Mouse (Mus musculus): Measurements from ENCODE around the gene Xbp1. TPM values are rescaled to one million over a fixed set of nuclear protein-coding genes. Genes with fewer than 3 reads are reported as not detected.

The Xbp1 gene
- polyA plus RNA-seq, 1 experiment: 52.1 TPM

DNA sequence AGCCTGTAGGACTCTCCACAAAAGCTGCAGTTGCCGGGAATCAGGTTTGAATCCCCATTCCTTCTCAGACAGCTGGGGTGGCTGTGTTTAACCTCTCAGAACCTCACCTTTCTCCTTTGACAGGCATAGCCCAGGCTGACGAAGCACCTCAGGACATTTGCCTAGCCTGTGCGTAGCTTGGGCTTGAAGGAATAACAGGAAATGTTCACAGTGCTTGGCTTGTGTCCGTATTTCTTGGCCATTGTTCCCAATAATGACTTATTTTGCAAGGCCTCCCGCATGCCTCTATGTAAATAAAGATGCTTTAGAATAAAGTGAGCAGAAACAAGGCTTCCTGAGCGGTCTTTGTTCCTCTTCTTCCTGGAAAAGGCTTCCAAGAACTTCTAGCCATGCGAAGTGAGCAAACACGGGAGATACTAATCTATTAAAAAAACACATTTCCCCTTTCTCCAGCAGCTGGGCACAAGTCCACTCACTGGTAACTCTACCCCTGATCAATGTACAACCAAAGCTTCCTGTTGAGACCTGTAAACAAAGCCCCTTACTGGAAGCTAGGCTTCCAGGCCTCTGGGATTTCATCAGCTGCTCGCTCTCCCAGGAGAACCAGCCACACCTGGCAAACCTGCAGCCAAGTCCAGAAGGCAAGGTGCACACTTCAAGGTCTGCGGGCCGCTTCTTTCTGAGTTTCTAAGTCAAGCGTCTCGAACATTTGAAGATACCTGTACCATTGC, 21.4 kb upstream of the Xbp1 start:
- WGBS: 60% methylated on average over 13 of the region's 13 CpGs
- Histone ChIP-seq H3K4me3 (replicated peaks; ENCODE audit: control insufficient read depth, low read depth, low read length) (no peak overlapping the region), H3K4me1 (ENCODE audit: control insufficient read depth, insufficient read depth, low read length) (peaks cover 8% of the 10 kb centered on the region), H3K27ac (ENCODE audit: control insufficient read depth, insufficient read depth, low read depth, low read length, poor library complexity) (no peak overlapping the region; the same call in 1 of the 2 replicates)
- no peak for TF ChIP-seq POLR2A (IDR thresholded peaks at IDR 0.05; ENCODE audit: borderline replicate concordance, control insufficient read depth, low read depth, low read length)
- TF ChIP-seq CTCF (IDR thresholded peaks at IDR 0.05; ENCODE audit: control insufficient read depth, insufficient read depth, low read length): no peak

DNA sequence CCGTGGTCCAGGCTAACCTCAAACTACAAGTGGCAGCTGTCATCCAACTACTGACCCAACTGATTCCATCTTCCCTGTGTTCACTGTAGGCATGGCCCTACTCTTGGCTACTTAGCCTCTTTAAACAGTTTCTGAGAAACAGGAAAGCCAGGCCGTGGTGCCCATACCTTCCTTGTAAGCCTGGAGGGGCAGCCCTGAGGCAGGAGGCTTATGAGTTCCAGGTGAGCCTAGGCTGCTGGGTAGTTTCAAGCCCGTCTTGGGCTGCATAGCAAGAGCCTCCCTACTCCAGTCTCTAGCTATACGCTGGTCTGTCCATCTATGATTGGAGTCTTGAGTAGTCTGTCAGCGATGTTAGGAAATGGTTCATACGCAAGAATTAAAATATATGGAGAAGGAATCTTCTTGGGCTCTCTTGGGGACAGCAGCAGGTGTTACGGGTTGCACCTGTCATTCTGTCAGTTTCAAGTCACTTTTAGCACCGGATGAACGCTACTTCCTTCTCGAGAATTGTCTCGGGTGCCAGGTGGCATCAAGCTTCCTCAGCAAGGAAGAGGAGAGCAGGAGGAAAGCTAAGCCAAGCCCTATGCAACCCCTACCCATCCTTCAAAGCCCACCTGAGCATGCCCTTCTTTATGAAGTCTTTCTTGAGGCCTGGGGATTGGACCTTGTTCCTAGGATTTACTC, 20.4 kb upstream of the Xbp1 start:
- peak overlapping the region; percentile 24 for H3K27ac ChIP-seq (ENCODE audit: control insufficient read depth, insufficient read depth, low read depth, low read length, poor library complexity)
- TF ChIP-seq POLR2A (IDR thresholded peaks at IDR 0.05; ENCODE audit: borderline replicate concordance, control insufficient read depth, low read depth, low read length) (no peak), CTCF (IDR thresholded peaks at IDR 0.05; ENCODE audit: control insufficient read depth, insufficient read depth, low read length) (no peak)
- H3K4me1 ChIP-seq (ENCODE audit: control insufficient read depth, insufficient read depth, low read length): peaks cover 8% of the 10 kb centered on the region
- H3K4me3 ChIP-seq (replicated peaks; ENCODE audit: control insufficient read depth, low read depth, low read length): no peak overlapping the region
- 32% methylated on average over 11 of the region's 11 CpGs for WGBS

DNA sequence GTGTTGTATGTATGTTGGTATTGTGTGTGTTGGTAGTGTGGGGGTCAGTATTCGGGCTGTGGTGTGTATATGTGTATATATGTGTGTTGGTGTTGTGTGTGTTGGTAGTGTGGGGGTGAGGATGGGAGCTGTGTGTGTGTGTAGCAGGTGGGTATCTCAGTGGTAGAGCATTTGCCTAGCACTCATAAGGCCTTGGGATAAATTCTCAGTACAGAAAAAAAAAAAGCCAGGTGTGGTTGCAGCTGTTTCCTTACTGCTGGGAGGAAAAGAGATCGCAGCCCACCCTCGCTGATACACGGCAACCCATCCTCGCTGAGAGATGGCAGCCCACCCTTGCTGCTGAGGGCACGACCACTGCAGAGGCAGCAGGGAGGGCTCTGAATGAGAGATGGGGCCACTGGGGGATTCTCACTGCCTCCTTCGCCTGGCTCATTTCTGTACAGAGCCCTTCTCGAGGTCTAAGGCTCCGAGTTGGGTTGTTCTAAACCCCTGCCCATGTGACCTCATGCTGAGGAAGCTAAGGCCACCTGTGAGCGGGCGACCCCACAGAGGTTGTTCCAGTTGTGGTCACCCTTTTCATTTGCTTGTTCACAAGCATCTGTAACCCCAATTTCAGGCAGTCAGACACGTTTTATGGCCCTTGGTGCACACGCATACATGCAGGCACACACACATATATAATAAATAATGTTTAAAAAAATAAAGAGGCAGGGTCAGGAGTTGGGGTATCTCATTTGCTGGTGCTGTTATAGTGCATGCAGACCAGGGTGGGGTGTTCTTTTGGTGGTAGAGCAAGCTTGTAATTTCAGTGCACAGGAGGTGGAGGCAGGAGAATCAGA, 19.3 kb upstream of the Xbp1 start:
- 41% methylated on average over 13 of the region's 13 CpGs for WGBS
- Histone ChIP-seq H3K27ac (ENCODE audit: control insufficient read depth, insufficient read depth, low read depth, low read length, poor library complexity) (peak overlapping the region; percentile 78; the same call in 1 of the 2 replicates), H3K4me3 (replicated peaks; ENCODE audit: control insufficient read depth, low read depth, low read length) (no peak overlapping the region), H3K4me1 (ENCODE audit: control insufficient read depth, insufficient read depth, low read length) (peaks cover 8% of the 10 kb centered on the region)
- TF ChIP-seq POLR2A (IDR thresholded peaks at IDR 0.05; ENCODE audit: borderline replicate concordance, control insufficient read depth, low read depth, low read length) (no peak), CTCF (IDR thresholded peaks at IDR 0.05; ENCODE audit: control insufficient read depth, insufficient read depth, low read length) (no peak)

DNA sequence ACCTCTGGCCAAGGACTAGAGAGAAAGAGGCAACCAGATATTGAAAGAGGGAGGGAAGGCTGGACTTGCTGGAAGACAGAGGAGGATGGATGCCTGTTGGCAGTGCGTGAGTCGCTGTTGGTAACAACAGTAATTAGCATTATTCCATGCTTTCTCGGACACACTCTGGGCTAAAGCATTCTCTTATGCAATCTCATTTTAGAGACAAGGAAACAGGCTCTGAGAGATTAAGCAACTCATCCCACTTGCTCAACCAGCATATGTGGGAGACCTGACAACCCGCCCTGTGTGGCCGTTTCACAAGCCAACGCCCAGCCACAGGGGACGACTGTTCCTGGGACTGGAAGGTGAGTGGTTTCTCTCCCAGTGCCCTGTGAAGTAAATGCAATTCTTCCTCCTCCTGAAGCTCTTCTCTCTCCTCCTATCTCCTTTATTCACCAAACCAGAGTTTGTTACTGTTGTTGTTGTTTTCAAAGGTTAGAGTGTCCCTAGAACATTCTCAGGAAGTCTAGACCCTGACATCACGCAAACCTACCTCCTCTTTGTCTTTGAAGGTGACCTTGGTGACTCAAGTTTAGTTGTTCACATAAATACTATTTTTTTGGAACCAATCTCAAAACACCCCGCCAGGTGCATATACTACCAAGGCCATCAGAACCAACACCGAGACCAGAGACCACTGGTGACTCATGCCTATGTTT, 18.0 kb upstream of the Xbp1 start:
- H3K27ac ChIP-seq (ENCODE audit: control insufficient read depth, insufficient read depth, low read depth, low read length, poor library complexity): peak overlapping the region; percentile 84
- H3K4me1 ChIP-seq (ENCODE audit: control insufficient read depth, insufficient read depth, low read length): peaks cover 8% of the 10 kb centered on the region
- 37% methylated on average over 10 of the region's 10 CpGs for WGBS
- H3K4me3 ChIP-seq (replicated peaks; ENCODE audit: control insufficient read depth, low read depth, low read length): no peak overlapping the region
- TF ChIP-seq CTCF (IDR thresholded peaks at IDR 0.05; ENCODE audit: control insufficient read depth, insufficient read depth, low read length) (no peak), POLR2A (IDR thresholded peaks at IDR 0.05; ENCODE audit: borderline replicate concordance, control insufficient read depth, low read depth, low read length) (no peak)

DNA sequence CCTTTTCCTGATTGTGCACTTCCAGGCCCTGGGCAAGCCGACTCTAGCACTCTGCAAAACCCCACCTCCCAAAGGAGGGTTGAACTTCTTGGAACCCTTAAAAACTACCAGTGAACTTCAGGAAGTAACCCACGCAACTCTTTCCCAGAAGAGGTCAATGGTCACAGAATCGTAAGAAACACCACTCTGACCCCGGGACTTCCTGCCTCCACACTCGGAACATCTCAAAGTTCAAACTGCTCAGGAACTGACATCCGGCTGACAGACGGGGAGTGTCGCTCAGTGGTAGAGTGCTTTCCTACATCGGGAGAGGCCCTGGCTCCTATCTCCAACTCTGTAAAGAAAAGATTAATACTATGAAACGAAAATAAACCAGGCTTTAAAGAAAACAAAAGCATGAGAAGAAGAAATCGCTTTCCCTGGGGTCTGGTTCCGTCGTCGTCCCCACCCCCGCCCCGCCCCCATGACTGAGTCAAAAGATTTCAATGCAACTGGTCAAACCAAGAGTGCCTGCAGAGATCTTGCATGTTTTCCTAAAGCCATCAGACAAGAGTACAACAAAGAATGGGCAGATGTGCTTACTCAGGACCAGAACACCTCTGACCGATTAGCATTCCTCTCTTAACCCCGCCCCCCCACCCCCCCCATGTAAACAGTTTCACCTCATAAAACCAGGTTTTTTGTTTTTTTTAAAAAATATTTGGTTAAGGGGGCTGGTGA, 14.4 kb upstream of the Xbp1 start:
- H3K4me1 ChIP-seq (ENCODE audit: control insufficient read depth, insufficient read depth, low read length): peaks cover 10% of the 10 kb centered on the region

DNA sequence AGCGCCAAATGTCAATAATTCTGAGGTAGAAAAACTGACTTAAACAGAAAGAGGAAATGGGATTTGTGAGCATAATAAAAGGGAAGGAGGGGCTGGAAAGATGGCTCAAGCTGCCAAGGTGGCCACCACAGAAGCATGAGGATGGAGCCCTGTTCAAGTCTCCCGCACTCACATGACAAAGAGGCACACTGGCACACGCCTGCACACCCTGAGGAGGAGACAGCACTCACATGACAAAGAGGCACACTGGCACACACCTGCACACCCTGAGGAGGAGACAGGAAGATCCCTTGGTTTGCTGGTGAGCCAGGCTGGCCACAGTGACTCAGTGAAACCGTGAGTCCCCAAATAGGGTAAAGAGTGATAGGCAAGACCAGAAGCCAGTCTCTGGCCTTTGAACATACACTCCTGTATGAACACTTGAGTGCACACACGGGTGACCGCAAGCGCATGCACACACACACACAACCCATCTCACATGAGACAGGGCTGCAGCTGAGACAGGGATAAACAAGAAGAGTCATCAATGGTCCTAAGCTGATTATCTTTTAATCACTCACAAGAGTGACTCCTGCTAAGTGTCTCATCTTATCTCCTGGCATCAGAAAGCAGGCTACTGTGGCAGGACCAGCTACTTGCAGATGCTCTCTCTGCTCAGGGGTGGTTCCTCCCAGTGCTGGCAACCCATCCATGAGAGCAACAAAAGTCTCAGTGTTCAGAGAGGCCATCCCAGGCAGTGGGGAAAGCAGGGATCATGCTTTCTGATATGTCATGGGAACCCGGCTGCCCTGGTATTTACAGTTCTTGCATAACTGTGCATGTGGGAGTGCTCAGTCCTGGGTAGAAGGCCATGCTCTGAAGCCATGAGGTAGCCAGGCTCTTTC, 11.0 kb upstream of the Xbp1 start:
- no peak overlapping the region for H3K4me3 ChIP-seq (replicated peaks; ENCODE audit: control insufficient read depth, low read depth, low read length)
- TF ChIP-seq POLR2A (IDR thresholded peaks at IDR 0.05; ENCODE audit: borderline replicate concordance, control insufficient read depth, low read depth, low read length) (no peak), CTCF (IDR thresholded peaks at IDR 0.05; ENCODE audit: control insufficient read depth, insufficient read depth, low read length) (no peak)
- peaks cover 11% of the 10 kb centered on the region for H3K4me1 ChIP-seq (ENCODE audit: control insufficient read depth, insufficient read depth, low read length)
- peak overlapping the region; percentile 15 for H3K27ac ChIP-seq (ENCODE audit: control insufficient read depth, insufficient read depth, low read depth, low read length, poor library complexity)
- WGBS: 31% methylated on average over 8 of the region's 8 CpGs

More for the DNA sequence above, 14.4 kb upstream of the Xbp1 start:
- TF ChIP-seq CTCF (IDR thresholded peaks at IDR 0.05; ENCODE audit: control insufficient read depth, insufficient read depth, low read length) (no peak), POLR2A (IDR thresholded peaks at IDR 0.05; ENCODE audit: borderline replicate concordance, control insufficient read depth, low read depth, low read length) (no peak)
- 7% methylated on average over 18 of the region's 18 CpGs for WGBS
- Histone ChIP-seq H3K27ac (ENCODE audit: control insufficient read depth, insufficient read depth, low read depth, low read length, poor library complexity) (peak overlapping the region; percentile 23; the same call in 1 of the 2 replicates), H3K4me3 (replicated peaks; ENCODE audit: control insufficient read depth, low read depth, low read length) (peak overlapping the region; percentile 60)
